ENCODE assay signal across 11 mouse cellular contexts in genomic region chr10:18816560-18816959, GRCm38 (mm10). TPM values are rescaled to one million over a fixed set of nuclear protein-coding genes. Genes with fewer than 3 reads are reported as not detected.
DNase-seq lines count a peak whose midpoint lies in the region; ATAC-seq lines count a peak whose summit lies in the region.
"Had no signal": no experiment of that assay in that cellular context is flagged by ENCODE, and none has a peak within 500 bp of the region (broad histone marks: within the 10 kb centered on the region; RNA-seq: fewer than 3 reads in every experiment).

No protein-coding gene starts in this region.

- no peak overlapping the region for H3K9ac ChIP-seq in heart, embryonic 11.5 days (ENCODE audit: low read depth, low read length)
- H3K9ac ChIP-seq in midbrain, embryonic 13.5 days (replicated peaks): no peak overlapping the region

- 33% methylated on average over 5 of the region's 5 CpGs for WGBS in heart, embryonic 11.5 days (ENCODE audit: insufficient replicate concordance)
- 45% methylated on average over 5 of the region's 5 CpGs for WGBS in midbrain, embryonic 13.5 days

- H3K4me3 ChIP-seq in heart, embryonic 11.5 days (ENCODE audit: low read depth, low read length): no peak overlapping the region
- no peak overlapping the region for H3K4me3 ChIP-seq in midbrain, embryonic 13.5 days (replicated peaks)

- H3K27ac ChIP-seq in heart, embryonic 11.5 days (ENCODE audit: low read depth, low read length): no peak overlapping the region
- H3K27ac ChIP-seq in midbrain, embryonic 13.5 days: no peak overlapping the region

- no peaks in the 10 kb centered on the region for H3K36me3 ChIP-seq in heart, embryonic 11.5 days (ENCODE audit: control insufficient read depth, insufficient read depth, low read length)
- no peaks in the 10 kb centered on the region for H3K36me3 ChIP-seq in midbrain, embryonic 13.5 days
- H3K36me3 ChIP-seq: G1E had no signal

- 0 out of 2 replicates have a peak, but pooled peaks cover 3% of the 10 kb centered on the region for H3K27me3 ChIP-seq in heart, embryonic 11.5 days (ENCODE audit: control insufficient read depth, insufficient read depth, low read length)
- H3K27me3 ChIP-seq in midbrain, embryonic 13.5 days: no peaks in the 10 kb centered on the region

- intact Hi-C loops in left cerebral cortex, postnatal 14 days (cut with DNase I): no loop called here
- intact Hi-C loops in left cerebral cortex, postnatal 36 days (cut with DNase I): no loop called here

- no peaks in the 10 kb centered on the region for H3K9me3 ChIP-seq in heart, embryonic 11.5 days (replicated peaks; ENCODE audit: control insufficient read depth, low read length)
- no peaks in the 10 kb centered on the region for H3K9me3 ChIP-seq in midbrain, embryonic 13.5 days
- H3K9me3 ChIP-seq: G1E had no signal

- no peak overlapping the region for H3K4me2 ChIP-seq in heart, embryonic 11.5 days
- H3K4me2 ChIP-seq in midbrain, embryonic 13.5 days (replicated peaks): no peak overlapping the region

- peaks cover 14% of the 10 kb centered on the region for H3K4me1 ChIP-seq in heart, embryonic 11.5 days (ENCODE audit: control insufficient read depth, insufficient read depth, low read length)
- peaks cover 4% of the 10 kb centered on the region; the same call in 1 of the 2 replicates for H3K4me1 ChIP-seq in midbrain, embryonic 13.5 days (replicated peaks)

- ATAC-seq in heart, embryonic 11.5 days (replicated peaks; ENCODE audit: insufficient number of reproducible peaks, low FRiP score, low TSS enrichment): 0 out of 2 replicates have a peak, but pooled peaks have one; percentile 67
- ATAC-seq in midbrain, embryonic 13.5 days: peak; percentile 74

- DNase-seq in left cerebral cortex, postnatal 14 days (ENCODE audit: low spot score in 2 of 2): peak; percentile 11 to 28
- DNase-seq in left cerebral cortex, postnatal 36 days (ENCODE audit: low spot score in 2 of 2): no peak
- peak; percentile 24 to 30 for DNase-seq in cerebellum, postnatal 36 days
- peak; percentile 75 for DNase-seq in kidney, postnatal 10 days
- no peak for DNase-seq in thymus, postnatal 0 days (ENCODE audit: low spot score)
- DNase-seq in c-Kit-positive CD71-positive TER-119-positive erythroid progenitor cells, embryonic 14.5 days (ENCODE audit: low spot score): no peak

RNA-seq across cellular contexts. Expression of gene Perp, which starts 28.3 kb away (rescaled TPM):
- total RNA-seq in left cerebral cortex, postnatal 14 days (2021): 1 to 10 TPM; 4.8 to 5.4 TPM
- total RNA-seq in left cerebral cortex, postnatal 36 days (2021): 1 to 10 TPM; 4.4 to 4.6 TPM
- polyA plus RNA-seq in heart, embryonic 11.5 days (2014; fragmentation: Nextera tagmentation; extraction: Ambion mirVana): 80.9 and 102 TPM in 2 replicates
- 1.6 and 2.6 TPM in 2 replicates for polyA plus RNA-seq in midbrain, embryonic 13.5 days (2015; fragmentation: Nextera tagmentation; extraction: Ambion mirVana)
- polyA plus RNA-seq in thymus, postnatal 0 days (2015; fragmentation: Nextera tagmentation; extraction: Ambion mirVana): 102 and 104 TPM in 2 replicates
- total RNA-seq: G1E had no signal
- polyA plus RNA-seq: G1E had no signal

RNA-seq across cellular contexts. Expression of gene Gm4922, which starts 30.0 kb away (rescaled TPM):
- total RNA-seq in left cerebral cortex, postnatal 14 days (2021): not detected
- not detected for total RNA-seq in left cerebral cortex, postnatal 36 days (2021)
- polyA plus RNA-seq in heart, embryonic 11.5 days (2014; fragmentation: Nextera tagmentation; extraction: Ambion mirVana): 0.19 TPM in 1 of 2 replicates, not detected in the other
- 0.17 and 0.28 TPM in 2 replicates for polyA plus RNA-seq in midbrain, embryonic 13.5 days (2015; fragmentation: Nextera tagmentation; extraction: Ambion mirVana)
- not detected in 2 replicates for polyA plus RNA-seq in thymus, postnatal 0 days (2015; fragmentation: Nextera tagmentation; extraction: Ambion mirVana)
- polyA plus RNA-seq: frontal cortex, adult 2 months; G1E; small intestine, adult 2 months had no signal

Comparison
In these comparisons a context has a peak if more than half of its experiments do, and no peak if none do; other contexts are left out.
1. DNase-seq: peak in left cerebral cortex, postnatal 14 days (2 of 2), cerebellum, postnatal 36 days (2 of 2) and kidney, postnatal 10 days (single experiment); none in left cerebral cortex, postnatal 36 days (0 of 2), thymus, postnatal 0 days (single experiment) and c-Kit-positive CD71-positive TER-119-positive erythroid progenitor cells, embryonic 14.5 days (single experiment).
2. RNA of gene Perp, which starts 28.3 kb away (polyA plus RNA-seq): 102 to 104 TPM in thymus, postnatal 0 days and 80.9 to 102 TPM in heart, embryonic 11.5 days; 1.6 to 2.6 TPM in midbrain, embryonic 13.5 days; every median in the first group is over 10 times any median in the second.